Mouse (Mus musculus) liver, postnatal 0 days (tissue): ENCODE measurements around the gene Tnfrsf11a. TPM values are rescaled to one million over a fixed set of nuclear protein-coding genes. Genes with fewer than 3 reads are reported as not detected.
"Not testable (repeated sequence)": the region's sequence is repeated elsewhere in the genome, so short reads cannot be mapped to it uniquely, and the experiment has no call there.

Experiments used
- ATAC-seq: fragments of 200-750 bp; cut with Nextera tagmentation; 2 replicates; pipeline ENCODE4 v1.8.0; 2017; ENCODE audit warnings: mild to moderate bottlenecking, moderate library complexity
- DNase-seq: peaks from one replicate; pipeline ENCODE4 v3.0.0-alpha.2; 2016
- H3K27ac ChIP-seq: fragments of 300-500 bp; sonication (generic); 2 replicates; pipeline ENCODE4 v1.5.1; 2014; ENCODE audit warnings: antibody characterized with exemption, moderate library complexity, mild to moderate bottlenecking, low read depth
- H3K27me3 ChIP-seq: fragments of 300-500 bp; sonication (generic); 2 replicates; pipeline ENCODE4 v1.6.1; 2014; ENCODE audit warnings: low read length, control low read depth, mixed read lengths; ENCODE audit not compliant: insufficient read depth
- H3K36me3 ChIP-seq: fragments of 300-500 bp; sonication (generic); replicated peaks from 2 replicates; pipeline ENCODE4 v1.6.1; 2014; ENCODE audit warnings: mild to moderate bottlenecking, control low read depth, low read length, moderate library complexity, mixed read lengths; ENCODE audit not compliant: insufficient read depth
- H3K4me1 ChIP-seq: fragments of 300-500 bp; sonication (generic); 2 replicates; pipeline ENCODE4 v1.6.1; 2014; ENCODE audit warnings: antibody characterized with exemption, mild to moderate bottlenecking, control low read depth; ENCODE audit not compliant: insufficient read depth
- H3K4me2 ChIP-seq: fragments of 300-500 bp; sonication (generic); 2 replicates; pipeline ENCODE4 v1.6.1; 2014; ENCODE audit warnings: low read depth, mild to moderate bottlenecking, low read length, moderate library complexity, mixed read lengths
- H3K4me3 ChIP-seq: fragments of 300-500 bp; sonication (generic); 2 replicates; pipeline ENCODE4 v1.5.1; 2014; ENCODE audit warnings: low read depth, low read length
- H3K9ac ChIP-seq: fragments of 300-500 bp; sonication (generic); replicated peaks from 2 replicates; pipeline ENCODE4 v1.6.1; 2014; ENCODE audit warnings: mild to moderate bottlenecking, moderate library complexity
- H3K9me3 ChIP-seq: fragments of 300-500 bp; sonication (generic); 2 replicates; pipeline ENCODE4 v1.6.1; 2016; ENCODE audit warnings: mild to moderate bottlenecking, control low read depth, low read length, mixed read lengths
- CTCF ChIP-seq: sonication (generic); IDR thresholded peaks from 2 replicates; pipeline ENCODE4 v1.5.1; 2016; ENCODE audit warnings: antibody characterized with exemption, low read depth
- EP300 ChIP-seq: IDR thresholded peaks from 2 replicates; pipeline ENCODE4 v1.6.1; 2016; ENCODE audit warnings: antibody characterized with exemption, low read depth, mild to moderate bottlenecking
- whole genome bisulfite sequencing: fragments of 180-500 bp; shearing (Covaris S2); extraction: QIAGEN DNeasy Blood & Tissue Kit; methylation state at CpG from one replicate; pipeline ENCODE4 v1.1.7; 2014; ENCODE audit not compliant: insufficient replicate concordance; 5-methylcytosine and 5-hydroxymethylcytosine counted together
- polyA plus RNA-seq: library from polyadenylated mRNA; unstranded; fragments of >200 nt; fragmentation: Nextera tagmentation; extraction: Ambion mirVana; gene quantifications from 2 replicates; pipeline ENCODE4 v1.2.1, GENCODE M21; 2015

Tnfrsf11a gene
- polyA plus RNA-seq, 1 experiment from 2014 or later: 0.89 TPM

- 67% methylated on average over 8 of the region's 8 CpGs for WGBS
- no peak for TF ChIP-seq EP300
- no peak for ATAC-seq
These were observed 14.9 kb upstream of the Tnfrsf11a start for GRCm38 (mm10) chr1:105765586-105765985.

GRCm38 (mm10) chr1:105766099-105766498, 14.4 kb upstream of the Tnfrsf11a start:
- WGBS: 73% methylated on average over 9 of the region's 9 CpGs
- not testable (repeated sequence) for H3K4me1 ChIP-seq, H3K4me3 ChIP-seq

More at GRCm38 (mm10) chr1:105765586-105765985, 14.9 kb upstream of the Tnfrsf11a start:
- Histone ChIP-seq H3K4me3 (no peak overlapping the region), H3K4me1 (no peaks in the 10 kb centered on the region), H3K36me3 (no peaks in the 10 kb centered on the region), H3K9me3 (0 out of 2 replicates have a peak, but pooled peaks cover 2% of the 10 kb centered on the region), H3K27me3 (no peaks in the 10 kb centered on the region), H3K9ac (no peak overlapping the region), H3K4me2 (no peak overlapping the region), H3K27ac (no peak overlapping the region)
- DNase-seq: no peak

GRCm38 (mm10) chr1:105768397-105768796, 12.1 kb upstream of the Tnfrsf11a start:
- H3K4me1 ChIP-seq: no peaks in the 10 kb centered on the region
- H3K4me2 ChIP-seq: no peak overlapping the region
- DNase-seq (no peak), ATAC-seq (no peak)
- 79% methylated on average over 2 of the region's 2 CpGs for WGBS
- H3K36me3 ChIP-seq: no peaks in the 10 kb centered on the region
- H3K4me3 ChIP-seq: no peak overlapping the region
- H3K9me3 ChIP-seq: no peaks in the 10 kb centered on the region
- TF ChIP-seq EP300 (no peak), CTCF (no peak)
- H3K27me3 ChIP-seq: no peaks in the 10 kb centered on the region
- no peak overlapping the region for H3K27ac ChIP-seq
- no peak overlapping the region for H3K9ac ChIP-seq

More at GRCm38 (mm10) chr1:105766099-105766498, 14.4 kb upstream of the Tnfrsf11a start:
- DNase-seq, H3K9ac ChIP-seq, H3K9me3 ChIP-seq, H3K4me2 ChIP-seq, ATAC-seq, H3K27me3 ChIP-seq, H3K36me3 ChIP-seq, H3K27ac ChIP-seq: not testable (repeated sequence)

GRCm38 (mm10) chr1:105770685-105771084, 9.8 kb upstream of the Tnfrsf11a start:
- DNase-seq (no peak), ATAC-seq (no peak)
- Histone ChIP-seq H3K27ac (no peak overlapping the region), H3K27me3 (no peaks in the 10 kb centered on the region), H3K4me2 (no peak overlapping the region), H3K9me3 (no peaks in the 10 kb centered on the region), H3K4me1 (no peaks in the 10 kb centered on the region), H3K36me3 (no peaks in the 10 kb centered on the region), H3K9ac (no peak overlapping the region), H3K4me3 (no peak overlapping the region)
- no peak for TF ChIP-seq EP300
- WGBS: 74% methylated on average over 2 of the region's 2 CpGs

- Histone ChIP-seq H3K27ac (no peak overlapping the region), H3K4me2 (no peak overlapping the region), H3K9me3 (no peaks in the 10 kb centered on the region), H3K4me1 (peaks cover 6% of the 10 kb centered on the region), H3K9ac (no peak overlapping the region), H3K36me3 (no peaks in the 10 kb centered on the region), H3K4me3 (no peak overlapping the region), H3K27me3 (peaks cover 12% of the 10 kb centered on the region)
- ATAC-seq (no peak), DNase-seq (no peak)
- 79% methylated on average over 4 of the region's 4 CpGs for WGBS
- TF ChIP-seq CTCF (no peak), EP300 (no peak)
These were observed 4.1 kb upstream of the Tnfrsf11a start for GRCm38 (mm10) chr1:105776426-105776825.

- Histone ChIP-seq H3K9me3 (no peaks in the 10 kb centered on the region), H3K27ac (no peak overlapping the region), H3K4me1 (peaks cover 6% of the 10 kb centered on the region), H3K4me3 (peak overlapping the region; percentile 66), H3K27me3 (peaks cover 16% of the 10 kb centered on the region), H3K9ac (peak overlapping the region; percentile 62; the same call in 1 of the 2 replicates), H3K4me2 (peak overlapping the region; percentile 88), H3K36me3 (no peaks in the 10 kb centered on the region)
- WGBS: 28% methylated on average over 12 of the region's 12 CpGs
- DNase-seq: no peak
- ATAC-seq: peak; percentile 29
- TF ChIP-seq CTCF: no peak
- TF ChIP-seq EP300: no peak
These were observed 450 bp upstream of the Tnfrsf11a start for GRCm38 (mm10) chr1:105780079-105780456.
